Mouse (Mus musculus) yolk sac, embryonic 10.5 days (tissue): ENCODE data around the gene Map7.
A peak's percentile ranks its signal among the peaks of the same experiment; 100 is the strongest.

Experiments
- DNase-seq: peaks from one replicate; pipeline ENCODE4 v3.0.0-alpha.2; 2017; ENCODE audit warnings: low spot score

Gene Map7

DNA sequence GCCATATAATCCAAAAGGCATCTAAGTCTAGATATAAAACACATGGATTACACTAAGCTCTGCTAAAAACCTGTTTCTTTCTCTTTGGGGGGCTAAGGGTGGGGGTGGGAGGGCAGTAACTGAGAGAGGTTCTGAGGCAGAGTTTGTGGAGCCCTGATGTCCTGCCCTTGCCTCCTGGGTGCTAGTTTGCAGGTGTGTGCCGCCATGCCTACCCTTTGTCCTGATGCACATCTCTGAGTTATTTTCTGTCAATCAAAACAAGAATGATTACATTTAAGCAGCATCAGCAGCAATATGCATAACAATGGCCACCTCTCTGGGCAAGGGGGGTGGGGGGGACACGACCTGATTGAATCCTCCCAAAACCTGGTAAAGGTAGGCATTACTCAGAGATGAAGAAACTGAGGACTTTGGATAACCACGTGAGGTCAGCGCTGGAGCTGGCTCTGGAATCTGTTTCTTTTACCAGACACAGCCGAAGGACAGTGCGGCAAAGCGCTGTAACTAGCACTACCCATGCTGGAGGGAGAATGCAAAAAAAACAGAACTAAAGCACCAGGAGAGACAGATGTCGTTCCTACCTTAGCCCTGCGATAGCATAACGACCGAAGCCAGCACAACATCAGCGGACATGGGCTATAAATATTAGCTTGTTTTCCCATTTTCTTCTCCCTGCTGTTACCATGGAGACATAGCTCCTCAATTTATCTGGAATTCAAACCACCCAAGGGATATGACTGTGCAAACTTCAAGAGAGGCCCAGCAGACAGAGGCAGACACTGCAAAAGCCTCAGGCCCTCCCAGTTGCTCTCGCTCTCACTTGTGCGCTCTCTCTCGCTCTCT is 137.9 kb downstream of the Map7 start:
- peak; percentile 22 for DNase-seq

DNA sequence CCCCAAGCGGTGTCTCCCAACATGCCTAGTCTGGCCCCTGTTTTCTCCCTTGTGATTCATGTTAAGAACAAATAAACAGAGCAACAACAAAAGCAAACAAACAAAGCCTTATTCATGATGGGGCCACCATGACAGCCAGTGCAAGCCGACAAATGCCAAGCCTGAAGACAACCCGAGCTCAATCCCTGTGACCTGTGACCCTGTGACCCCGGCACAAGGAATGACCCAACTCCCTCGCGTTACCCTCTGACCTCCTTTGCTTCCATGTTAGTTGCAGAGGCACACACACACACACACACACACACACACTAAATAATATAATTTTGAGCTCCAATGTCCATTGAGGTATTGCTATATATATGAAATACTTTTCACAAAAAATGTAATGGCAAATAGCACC is 139.1 kb downstream of the Map7 start:
- DNase-seq: peak; percentile 47

GRCm38 (mm10) chr10:20290467-20290883 is 142.2 kb downstream of the Map7 start:
- peak; percentile 63 for DNase-seq

DNA sequence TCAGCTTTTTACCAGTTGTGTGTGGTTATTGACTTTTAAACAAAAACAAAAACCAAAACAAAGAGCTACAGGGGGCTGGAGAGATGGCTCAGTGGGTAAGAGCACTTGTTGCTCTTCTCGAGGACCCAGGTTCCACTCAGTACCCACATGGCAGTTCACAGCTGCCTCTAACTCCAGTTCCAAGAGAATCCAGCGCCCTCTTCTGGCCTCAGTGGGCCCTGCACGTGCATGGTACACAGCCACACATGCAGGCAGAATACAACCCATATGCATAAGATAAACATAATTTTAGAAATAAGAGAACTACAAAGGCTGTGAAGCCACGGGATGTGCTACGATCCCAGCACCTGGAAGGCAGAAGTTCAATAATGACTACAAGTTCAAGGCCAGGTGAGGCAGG is 147.7 kb downstream of the Map7 start:
- DNase-seq: no peak

GRCm38 (mm10) chr10:20298152-20298920 is 150.1 kb downstream of the Map7 start:
- no peak for DNase-seq

DNA sequence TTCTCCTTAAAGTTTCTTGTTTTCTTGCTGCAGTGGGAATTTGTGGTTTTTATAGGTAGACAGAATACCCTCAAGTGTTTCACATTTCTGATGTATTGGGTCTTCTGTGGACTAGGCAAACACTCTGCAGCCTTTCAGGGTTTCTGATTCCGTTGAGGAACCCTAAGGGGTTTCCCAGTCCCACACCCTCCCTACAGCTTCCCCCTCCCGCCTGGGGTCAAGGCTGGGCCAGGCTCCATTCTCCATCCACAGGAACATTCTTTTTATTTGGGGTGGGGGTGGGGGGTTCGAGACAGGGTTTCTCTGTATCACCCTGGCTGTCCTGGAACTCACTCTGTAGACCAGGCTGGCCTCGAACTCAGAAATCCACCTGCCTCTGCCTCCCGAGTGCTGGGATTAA is 150.8 kb downstream of the Map7 start:
- no peak for DNase-seq

DNA sequence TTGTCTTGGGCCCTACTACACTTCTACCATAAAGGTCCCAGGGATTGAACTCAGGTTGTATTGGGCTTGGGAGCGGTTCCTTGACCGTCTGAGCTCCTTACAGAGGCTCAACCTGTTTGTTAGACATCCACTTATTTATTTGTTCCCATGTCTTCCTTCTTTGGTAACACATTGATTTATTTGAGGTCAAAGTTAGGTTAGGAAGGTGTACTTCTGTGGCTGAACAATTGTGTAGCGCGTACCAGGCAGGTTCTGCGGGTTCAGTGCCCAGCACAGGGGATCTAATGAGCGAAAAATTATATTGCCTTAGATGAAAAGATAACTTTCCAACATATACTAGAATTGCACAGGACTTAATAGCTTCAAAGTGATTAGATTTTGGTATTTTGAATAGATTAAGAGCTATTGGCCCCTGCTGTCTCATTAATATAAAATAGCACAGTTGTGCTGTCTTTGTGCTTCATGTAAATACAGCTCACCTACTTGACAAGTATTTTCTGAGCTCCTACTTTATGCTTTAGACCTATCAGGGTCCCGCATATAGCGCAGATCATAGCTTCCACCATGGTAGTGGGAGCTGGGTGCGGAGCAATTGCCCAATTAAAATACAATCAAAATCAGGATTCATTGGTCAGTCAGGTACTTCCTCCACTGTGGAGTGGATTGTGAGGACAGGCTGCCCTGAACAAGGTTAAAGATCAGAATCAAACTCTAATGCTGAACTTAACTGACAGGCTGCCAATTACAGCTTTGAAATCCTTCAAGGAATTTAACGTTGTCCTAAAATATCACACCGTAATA is 162.9 kb downstream of the Map7 start:
- DNase-seq: no peak

GRCm38 (mm10) chr10:20311918-20312735 is 163.9 kb downstream of the Map7 start, which contains the start of gene Bclaf1:
Bclaf1 (plus strand) TSS chr10:20312469.
- DNase-seq: peak; percentile 99

- peak; percentile 87 for DNase-seq
Observed at GRCm38 (mm10) chr10:20312736-20313301, 164.5 kb downstream of the Map7 start.

DNA sequence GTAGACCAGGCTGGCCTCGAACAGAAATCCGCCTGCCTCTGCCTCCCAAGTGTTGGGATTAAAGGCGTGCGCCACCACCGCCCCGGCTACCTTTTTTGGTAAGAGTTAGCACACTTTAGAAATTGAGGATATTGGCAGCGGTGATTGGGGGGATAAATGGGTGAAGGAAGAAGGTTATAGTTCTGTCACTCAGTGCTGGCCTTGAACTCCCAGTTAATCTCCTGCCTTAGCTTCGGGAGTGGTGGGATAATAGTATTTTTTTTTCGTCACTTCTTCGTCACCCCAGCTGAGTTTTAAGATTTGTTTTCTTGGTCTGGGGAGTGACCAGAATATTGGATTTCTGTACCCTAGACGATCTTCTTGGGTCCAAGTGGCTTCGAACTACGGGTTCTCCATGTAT is 165.2 kb downstream of the Map7 start:
- no peak for DNase-seq

GRCm38 (mm10) chr10:20313941-20314340 is 165.7 kb downstream of the Map7 start:
- no peak for DNase-seq

GRCm38 (mm10) chr10:20314797-20315196 is 166.5 kb downstream of the Map7 start:
- DNase-seq: no peak

DNA sequence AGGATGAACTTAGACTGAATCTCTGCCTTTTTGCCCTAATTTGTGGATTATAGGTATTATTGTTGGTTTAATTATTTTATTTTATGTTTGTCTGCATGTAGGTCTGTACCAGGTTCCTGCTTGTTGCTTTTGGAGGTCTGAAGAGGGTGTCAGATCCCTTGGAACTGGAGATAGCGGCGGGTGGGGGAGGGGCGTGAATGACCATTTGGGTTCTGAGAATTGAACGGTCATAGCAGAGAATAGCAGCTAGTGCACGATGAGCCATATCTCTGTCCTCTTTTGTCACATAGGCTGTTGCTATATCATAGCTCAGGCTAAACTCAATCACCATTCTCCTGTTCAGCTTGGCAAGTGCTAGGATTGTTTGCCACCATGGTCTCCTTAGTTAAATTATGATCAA is 169.2 kb downstream of the Map7 start:
- peak; percentile 18 for DNase-seq

DNA sequence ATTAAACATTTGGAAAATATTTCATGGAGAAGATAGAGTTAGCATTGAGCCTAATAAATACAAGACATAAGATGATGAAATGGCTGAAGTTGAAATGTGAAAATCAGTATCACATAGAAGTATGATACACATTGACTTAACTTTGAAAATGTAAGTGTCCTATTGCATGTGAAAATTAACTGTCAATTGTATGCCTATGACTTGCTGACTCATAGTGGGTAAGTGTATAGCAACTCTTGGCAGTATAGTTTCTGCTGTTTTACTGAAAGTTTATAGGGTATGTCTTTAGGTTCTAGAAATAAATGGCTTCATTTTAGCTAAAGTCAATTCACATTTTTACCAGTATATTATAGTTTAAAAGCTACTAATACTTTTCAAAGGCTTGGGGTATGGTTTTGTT is 178.0 kb downstream of the Map7 start:
- DNase-seq: no peak
